Mouse (Mus musculus) A20 (cell line): ENCODE measurements around the gene Aqr.

Experiments used
- DNase-seq: peaks from one replicate; pipeline ENCODE4 v3.0.0-alpha.2; 2011; ENCODE audit warnings: low read depth, low spot score

Gene Aqr

DNA sequence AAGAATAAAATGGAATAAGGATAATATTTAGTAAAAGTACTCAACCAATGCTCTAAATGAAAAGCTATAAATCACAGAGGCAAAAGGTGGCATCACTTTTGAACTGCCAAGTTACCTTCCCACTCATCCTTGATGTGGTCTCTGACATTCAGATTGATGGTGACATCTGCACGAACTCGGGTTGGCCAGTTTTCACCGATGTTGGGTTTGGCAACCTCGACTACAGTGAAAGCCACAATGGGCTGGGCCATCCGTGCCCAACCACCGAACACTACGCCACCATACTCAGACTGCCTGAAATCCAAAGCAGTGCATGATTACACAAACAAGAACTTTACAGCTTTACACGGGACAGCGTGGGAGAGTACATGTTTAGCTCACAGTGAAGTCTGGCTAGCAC lies 50.1 kb downstream of the Aqr start:
- DNase-seq: no peak

- no peak for DNase-seq
Measured at GRCm38 (mm10) chr2:114135777-114136176, 51.0 kb downstream of the Aqr start.

GRCm38 (mm10) chr2:114133355-114133754 lies 53.5 kb downstream of the Aqr start:
- no peak for DNase-seq

DNA sequence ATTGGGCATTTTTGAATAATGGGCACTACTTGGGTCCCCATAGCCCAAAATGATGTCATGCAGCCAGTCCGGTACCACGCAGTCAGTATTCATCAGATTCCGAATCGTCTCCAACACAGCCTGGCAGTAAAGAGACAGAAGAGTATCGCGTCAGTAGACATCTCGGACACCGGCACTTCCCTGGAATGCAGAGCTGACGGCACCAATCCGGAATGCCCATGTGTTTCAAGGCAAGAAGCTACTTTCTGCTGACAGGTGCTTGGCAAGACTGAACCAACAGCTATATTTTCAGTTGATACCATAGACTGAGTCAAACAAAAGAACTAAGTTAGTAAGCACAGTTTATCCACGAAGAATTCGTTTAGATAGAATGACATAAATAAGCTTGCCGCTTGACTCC lies 56.2 kb downstream of the Aqr start:
- DNase-seq: no peak

DNA sequence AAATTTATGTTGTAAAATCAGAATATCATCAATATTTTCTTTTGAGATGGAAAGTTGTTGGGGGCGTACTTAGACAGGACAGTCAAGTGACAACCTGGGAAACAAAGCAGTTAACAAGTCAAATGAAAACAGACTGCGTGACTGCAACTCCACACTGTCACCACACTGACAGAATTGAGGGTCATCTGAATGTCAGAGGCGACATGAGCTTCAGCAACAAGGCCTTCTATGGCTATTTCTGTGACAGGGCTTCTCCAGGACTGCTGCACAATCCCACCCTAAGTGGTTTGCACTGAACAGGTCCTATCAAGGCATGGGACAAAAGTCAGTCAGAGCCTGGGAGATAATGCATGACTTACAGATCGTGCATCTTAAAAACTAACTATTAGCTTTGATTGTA lies 63.5 kb downstream of the Aqr start:
- no peak for DNase-seq

- no peak for DNase-seq
Measured at GRCm38 (mm10) chr2:114119451-114119850, 67.4 kb downstream of the Aqr start.

- DNase-seq: no peak
Measured at GRCm38 (mm10) chr2:114117665-114118064, 69.2 kb downstream of the Aqr start.

GRCm38 (mm10) chr2:114117235-114117634 lies 69.6 kb downstream of the Aqr start:
- no peak for DNase-seq

DNA sequence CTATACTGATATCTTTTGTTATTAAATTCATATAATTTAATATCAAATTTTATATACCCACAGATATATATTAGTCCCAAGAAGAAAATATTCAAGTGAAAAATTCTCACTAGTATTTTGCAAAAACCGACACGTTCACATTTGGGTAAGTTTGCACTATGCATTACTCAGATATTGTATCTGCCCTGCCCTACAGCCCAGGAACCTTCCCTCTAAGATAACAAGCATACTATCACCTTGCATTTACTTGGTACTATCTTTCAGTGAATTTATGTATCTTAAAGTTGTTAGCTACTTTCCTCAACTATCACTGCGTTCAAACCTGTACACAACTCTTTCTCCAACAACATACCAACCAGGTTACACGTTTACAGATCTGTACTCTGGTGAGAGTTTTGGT lies 71.3 kb downstream of the Aqr start:
- no peak for DNase-seq

DNA sequence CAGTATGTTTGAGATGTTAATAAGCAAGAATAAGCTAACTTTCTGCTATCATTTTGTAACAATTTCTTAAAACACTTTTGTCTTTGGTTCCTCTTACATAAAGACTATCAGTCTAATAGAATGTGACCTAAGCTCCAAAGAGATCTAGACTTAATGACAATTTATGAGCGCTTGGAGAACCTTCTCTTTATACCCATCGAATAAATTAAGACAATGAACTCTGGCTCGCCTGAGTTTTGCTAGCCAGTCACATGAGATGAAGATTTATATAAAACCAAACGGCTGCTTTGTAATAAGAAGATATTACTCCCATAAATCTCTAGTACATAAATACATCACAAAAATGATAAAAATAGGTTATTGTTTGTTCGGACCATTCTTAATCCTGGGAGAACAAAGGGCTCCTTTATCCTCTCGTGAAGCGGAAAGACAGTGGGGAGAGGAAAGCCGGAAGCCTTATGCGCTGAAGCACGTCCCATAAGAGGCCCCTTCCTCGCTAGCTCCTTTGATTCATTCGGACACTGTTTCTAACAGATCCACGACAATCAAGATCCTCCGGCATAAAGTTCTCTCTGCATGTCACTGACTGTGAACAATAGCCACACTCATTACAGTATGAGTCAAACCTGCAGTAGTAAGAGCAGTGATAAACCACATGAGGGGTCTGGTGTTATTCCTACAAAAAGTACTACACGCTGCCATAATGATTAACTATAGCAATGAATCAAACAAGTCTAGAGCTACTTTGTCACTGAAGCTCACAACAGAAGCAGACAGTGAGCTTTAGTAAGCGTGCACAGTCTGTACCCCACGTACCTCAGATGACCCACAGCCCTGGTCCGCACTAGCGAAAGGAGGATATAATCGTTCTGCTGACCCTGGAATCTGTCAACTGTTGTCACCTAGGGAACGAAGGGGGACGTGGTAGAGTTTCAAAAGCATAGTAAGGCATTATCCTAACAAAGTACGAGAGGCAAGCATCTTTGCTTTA lies 79.2 kb downstream of the Aqr start:
- no peak for DNase-seq

DNA sequence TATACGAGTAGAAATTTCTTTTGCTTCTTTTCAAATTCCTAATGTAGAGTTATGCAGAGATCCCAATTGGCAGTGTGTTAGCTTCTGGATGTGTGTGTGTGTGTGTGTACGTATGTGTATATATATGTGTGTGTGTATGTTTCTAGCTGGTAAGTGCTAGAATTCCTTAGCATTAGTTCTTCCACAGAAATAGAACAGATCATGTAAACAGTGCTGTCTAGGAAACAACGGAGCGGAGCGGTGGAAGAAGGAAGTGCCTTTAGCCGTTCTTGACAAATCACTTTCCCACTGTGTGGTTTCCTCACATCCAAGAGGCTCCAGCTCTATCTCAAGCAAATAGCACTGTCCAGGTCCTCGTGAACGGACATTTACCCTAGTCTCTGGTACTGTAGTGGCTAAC lies 80.4 kb downstream of the Aqr start:
- DNase-seq: no peak

DNA sequence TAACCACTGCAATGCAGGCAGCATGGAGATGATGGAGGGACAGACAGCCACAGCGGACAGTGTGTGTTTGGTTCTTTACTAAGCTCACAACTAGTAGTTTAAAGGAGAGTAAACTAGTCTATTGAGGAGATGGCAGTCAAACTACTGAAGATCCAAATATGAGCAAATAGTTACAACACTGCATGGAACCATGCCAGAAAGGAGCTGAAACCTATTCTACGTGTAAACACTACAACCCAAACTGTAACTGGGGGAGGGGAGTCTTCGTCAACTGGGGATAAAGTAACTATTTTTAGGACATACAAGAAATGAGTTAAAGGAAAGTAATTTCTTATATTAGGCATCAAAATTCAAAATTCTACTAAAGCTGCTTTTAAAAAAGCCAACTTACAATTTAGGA lies 84.4 kb downstream of the Aqr start:
- no peak for DNase-seq

DNA sequence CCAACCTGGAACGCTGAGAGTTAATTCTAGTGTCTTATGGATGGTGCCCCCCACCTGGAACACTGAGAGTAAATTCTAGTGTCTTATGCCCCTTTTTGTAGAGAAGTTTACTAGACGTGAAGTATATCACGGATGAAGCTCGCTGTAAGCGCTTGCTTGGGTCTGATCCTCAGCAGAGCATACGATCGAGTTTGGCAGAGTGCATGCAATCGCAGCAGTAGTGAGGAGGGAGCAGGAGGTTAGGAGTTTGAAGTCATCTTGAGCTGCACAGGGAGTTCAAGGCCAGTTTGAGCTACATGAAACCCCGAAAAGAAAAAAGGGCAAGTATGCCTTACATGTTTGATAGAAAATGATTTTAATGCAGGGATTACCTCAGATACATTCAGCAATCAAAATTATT lies 86.0 kb downstream of the Aqr start:
- DNase-seq: no peak

GRCm38 (mm10) chr2:114099816-114100215 lies 87.0 kb downstream of the Aqr start:
- DNase-seq: no peak

DNA sequence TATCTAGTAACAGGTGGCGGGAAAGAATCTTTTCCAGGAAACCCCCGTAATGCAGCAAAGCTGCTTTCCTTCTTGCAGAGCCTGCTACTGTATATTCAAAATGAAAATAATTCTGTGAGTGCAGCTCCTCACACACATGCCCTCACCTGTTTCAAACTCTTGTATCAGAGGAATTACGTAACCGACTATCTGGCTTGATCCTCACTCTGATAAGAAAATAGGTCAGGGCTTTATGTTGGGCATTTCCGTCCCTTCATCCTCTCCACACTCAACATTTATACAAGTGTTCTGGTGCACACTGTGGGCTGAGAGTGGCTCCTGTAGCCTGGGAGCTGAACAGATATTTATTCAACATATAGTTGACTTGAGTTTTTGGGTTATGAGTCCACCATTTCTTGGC lies 87.7 kb downstream of the Aqr start:
- DNase-seq: no peak

- no peak for DNase-seq
Measured at GRCm38 (mm10) chr2:114097627-114098026, 89.2 kb downstream of the Aqr start.

- DNase-seq: no peak
Measured at GRCm38 (mm10) chr2:114096570-114096969, 90.3 kb downstream of the Aqr start.

- no peak for DNase-seq
Measured at GRCm38 (mm10) chr2:114095348-114095747, 91.5 kb downstream of the Aqr start.

GRCm38 (mm10) chr2:114094696-114095095 lies 92.1 kb downstream of the Aqr start:
- DNase-seq: no peak

- no peak for DNase-seq
Measured at GRCm38 (mm10) chr2:114093577-114093976, 93.2 kb downstream of the Aqr start.

GRCm38 (mm10) chr2:114089862-114090261 lies 97.0 kb downstream of the Aqr start:
- DNase-seq: no peak

GRCm38 (mm10) chr2:114087271-114087670 lies 99.6 kb downstream of the Aqr start:
- DNase-seq: no peak

GRCm38 (mm10) chr2:114071876-114072275 lies 114.9 kb downstream of the Aqr start:
- DNase-seq: no peak

DNA sequence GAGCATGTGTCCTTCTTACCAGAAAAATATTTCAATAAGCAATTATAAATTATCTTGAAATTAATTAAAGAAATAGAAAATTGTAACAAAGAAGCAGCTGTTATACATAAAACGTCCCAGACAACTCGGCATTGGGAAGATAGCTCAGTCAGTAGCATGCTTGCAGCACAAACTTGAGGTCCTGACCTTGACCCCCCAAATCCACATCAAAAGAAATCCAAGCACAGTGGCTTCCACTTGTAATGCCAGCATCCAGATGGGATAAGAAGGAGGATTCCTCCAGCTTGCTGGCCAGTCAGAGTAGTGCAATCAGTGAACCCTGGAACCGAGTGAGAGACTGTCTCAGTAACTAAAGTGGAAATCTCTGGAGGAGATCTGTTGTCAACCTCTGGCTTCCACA lies 120.6 kb downstream of the Aqr start:
- no peak for DNase-seq
